In the genomic region with DNA sequence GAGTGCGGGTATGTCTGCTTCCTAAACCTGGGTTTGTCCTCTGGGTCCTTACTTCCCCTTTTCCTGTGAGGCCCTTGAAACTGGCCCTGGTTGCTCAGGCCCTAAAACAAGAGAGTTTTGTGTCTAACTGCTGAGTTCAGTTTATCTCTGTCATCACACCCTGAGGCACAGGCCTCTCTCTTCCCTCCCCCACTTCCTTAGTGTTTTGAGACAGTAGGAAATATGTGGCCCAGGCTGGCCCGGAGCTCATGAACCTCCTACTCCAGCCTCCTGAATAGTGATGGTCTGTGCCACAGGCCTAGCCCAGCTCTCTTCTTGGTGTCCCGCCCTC, we compare ENCODE assay signal across 10 mouse cellular contexts. TPM values are rescaled to one million over a fixed set of nuclear protein-coding genes. Genes with fewer than 3 reads are reported as not detected.
DNase-seq lines count a peak whose midpoint lies in the region; ATAC-seq and TF ChIP-seq lines count a peak whose summit lies in the region.
"Had no signal": no experiment of that assay in that cellular context is flagged by ENCODE, and none has a peak within 500 bp of the region (broad histone marks: within the 10 kb centered on the region; RNA-seq: fewer than 3 reads in every experiment).

No protein-coding gene starts in this region.

- peak overlapping the region; percentile 92 for H3K27ac ChIP-seq in liver, embryonic 15.5 days (replicated peaks)
- no peak overlapping the region for H3K27ac ChIP-seq in cerebellum, adult 2 months (ENCODE audit: insufficient read depth, low read length)
- H3K27ac ChIP-seq: kidney, postnatal 0 days; midbrain, embryonic 10.5 days had no signal

- 11% methylated on average over 3 of the region's 3 CpGs for WGBS in liver, embryonic 15.5 days (ENCODE audit: insufficient replicate concordance)
- WGBS in cerebellum, adult 2 months, result 89% methylated on average over 3 of the region's 3 CpGs

- ATAC-seq in frontal cortex, adult (ENCODE audit: low TSS enrichment), result 0 out of 2 replicates have a peak, but pooled peaks have one; percentile 31
- ATAC-seq in liver, embryonic 15.5 days (ENCODE audit: insufficient read depth), result peak; percentile 6; the same call in 1 of the 2 replicates

- H3K36me3 ChIP-seq in liver, embryonic 15.5 days (replicated peaks), result no peaks in the 10 kb centered on the region
- H3K36me3 ChIP-seq: midbrain, embryonic 10.5 days had no signal

- H3K4me2 ChIP-seq in liver, embryonic 15.5 days, result peak overlapping the region; percentile 43

- no peak for TF ChIP-seq CTCF in cerebellum, adult 2 months (IDR thresholded peaks at IDR 0.05; ENCODE audit: borderline replicate concordance, insufficient read depth, low read depth, low read length)

- H3K9me3 ChIP-seq in liver, embryonic 15.5 days (replicated peaks), result no peaks in the 10 kb centered on the region
- H3K9me3 ChIP-seq: midbrain, embryonic 10.5 days had no signal

- no peaks in the 10 kb centered on the region for H3K27me3 ChIP-seq in liver, embryonic 15.5 days
- no peaks in the 10 kb centered on the region for H3K27me3 ChIP-seq in cerebellum, adult 2 months (ENCODE audit: control insufficient read depth, insufficient read depth, low read length)

- no peak overlapping the region for H3K4me3 ChIP-seq in liver, embryonic 15.5 days (replicated peaks)
- H3K4me3 ChIP-seq in cerebellum, adult 2 months (replicated peaks; ENCODE audit: insufficient read depth, low read depth, low read length), result no peak overlapping the region
- H3K4me3 ChIP-seq: midbrain, embryonic 10.5 days had no signal

- DNase-seq in frontal cortex, postnatal 10 days (ENCODE audit: low spot score in 2 of 2), result no peak
- peak; percentile 9 for DNase-seq in lung, postnatal 25 days (ENCODE audit: low spot score)
- no peak for DNase-seq in lung, adult 18-20 months
- no peak for DNase-seq in spleen, adult 18-20 months
- no peak for DNase-seq in adipocyte (ENCODE audit: low spot score)
- no peak for DNase-seq in cerebellum, adult 2 months

- peak overlapping the region; percentile 41 for H3K9ac ChIP-seq in liver, embryonic 15.5 days

- TF ChIP-seq POLR2A in cerebellum, adult 2 months (IDR thresholded peaks at IDR 0.05; ENCODE audit: borderline replicate concordance, insufficient read depth, low read length), result no peak

- peaks cover 87% of the 10 kb centered on the region for H3K4me1 ChIP-seq in liver, embryonic 15.5 days (replicated peaks)
- no peaks in the 10 kb centered on the region for H3K4me1 ChIP-seq in cerebellum, adult 2 months (ENCODE audit: control insufficient read depth, insufficient read depth, low read length)
- H3K4me1 ChIP-seq: midbrain, embryonic 10.5 days had no signal

RNA-seq across cellular contexts. Expression of gene Slc2a9, which starts 2.5 kb away (rescaled TPM):
- 2.3 and 2.6 TPM in 2 replicates for polyA plus RNA-seq in liver, embryonic 15.5 days (2015; fragmentation: Nextera tagmentation; extraction: Ambion mirVana)
- polyA plus RNA-seq in cerebellum, adult 2 months (2012; rRNA removed), result 1.6 and 1.8 TPM in 2 replicates

RNA-seq across cellular contexts. Expression of gene Wdr1, which starts 57.6 kb away (rescaled TPM):
- 81.2 and 84.4 TPM in 2 replicates for polyA plus RNA-seq in liver, embryonic 15.5 days (2015; fragmentation: Nextera tagmentation; extraction: Ambion mirVana)
- 157 TPM in 2 replicates for polyA plus RNA-seq in cerebellum, adult 2 months (2012; rRNA removed)
